8 mouse cellular contexts compared by ENCODE assay signal in genomic region chr3:105800156-105800674, GRCm38 (mm10). TPM values are rescaled to one million over a fixed set of nuclear protein-coding genes. Genes with fewer than 3 reads are reported as not detected.
A peak's percentile ranks its signal among the peaks of the same experiment; 100 is the strongest.
DNase-seq lines count a peak whose midpoint lies in the region; ATAC-seq and TF ChIP-seq lines count a peak whose summit lies in the region.

No protein-coding gene starts in this region.

- H3K36me3 ChIP-seq in kidney, embryonic 14.5 days (ENCODE audit: control insufficient read depth, insufficient read depth, low read length), result no peaks in the 10 kb centered on the region
- no peaks in the 10 kb centered on the region for H3K36me3 ChIP-seq in liver, embryonic 14.5 days (replicated peaks; ENCODE audit: control insufficient read depth, insufficient read depth, low read depth)
- no peaks in the 10 kb centered on the region for H3K36me3 ChIP-seq in testis, adult 2 months (ENCODE audit: control insufficient read depth, insufficient read depth, low read length)

- peak overlapping the region; percentile 80 for H3K27ac ChIP-seq in kidney, embryonic 14.5 days (ENCODE audit: low read depth, low read length)
- peak overlapping the region; percentile 90 for H3K27ac ChIP-seq in liver, embryonic 14.5 days
- peak overlapping the region; percentile 69 for H3K27ac ChIP-seq in testis, adult 2 months (ENCODE audit: control insufficient read depth, insufficient read depth, low read depth, low read length)

- peak overlapping the region; percentile 89 for H3K9ac ChIP-seq in kidney, embryonic 14.5 days (ENCODE audit: low read depth, low read length)
- H3K9ac ChIP-seq in liver, embryonic 14.5 days (replicated peaks), result peak overlapping the region; percentile 79

- peak; percentile 3; the same call in 1 of the 2 replicates for ATAC-seq in kidney, embryonic 14.5 days (ENCODE audit: low FRiP score, low TSS enrichment)
- 0 out of 2 replicates have a peak, but pooled peaks have one; percentile 5 for ATAC-seq in granulocyte monocyte progenitor cell, adult 5-6 weeks (replicated peaks; ENCODE audit: poor library complexity, severe bottlenecking)
- ATAC-seq in liver, embryonic 14.5 days (ENCODE audit: insufficient read depth), result no peak

- H3K4me3 ChIP-seq in kidney, embryonic 14.5 days (ENCODE audit: low read length), result peak overlapping the region; percentile 81
- H3K4me3 ChIP-seq in liver, embryonic 14.5 days (ENCODE audit: insufficient read depth in 1 of 2, low read depth in 2 of 2, low read length in 2 of 2), result peak overlapping the region; percentile 79 to 99
- H3K4me3 ChIP-seq in testis, adult 2 months (ENCODE audit: control insufficient read depth, low read depth, low read length), result peak overlapping the region; percentile 81

- H3K4me2 ChIP-seq in kidney, embryonic 14.5 days (replicated peaks; ENCODE audit: low read depth, low read length), result peak overlapping the region; percentile 82
- H3K4me2 ChIP-seq in liver, embryonic 14.5 days (ENCODE audit: low read depth), result peak overlapping the region; percentile 83

- no peak for TF ChIP-seq CTCF in liver, embryonic 14.5 days (IDR thresholded peaks at IDR 0.05; ENCODE audit: low read depth)
- no peak for TF ChIP-seq CTCF in testis, adult 2 months (IDR thresholded peaks at IDR 0.05; ENCODE audit: control insufficient read depth, insufficient read depth, insufficient replicate concordance, low read depth, low read length)

- peaks cover 24% of the 10 kb centered on the region; the same call in 1 of the 2 replicates for H3K4me1 ChIP-seq in kidney, embryonic 14.5 days (ENCODE audit: control insufficient read depth, insufficient read depth, low read length)
- peaks cover 50% of the 10 kb centered on the region in 2 experiments for H3K4me1 ChIP-seq in liver, embryonic 14.5 days (replicated peaks; ENCODE audit: control insufficient read depth in 2 of 2, insufficient read depth in 2 of 2, low read length in 1 of 2)
- H3K4me1 ChIP-seq in testis, adult 2 months (ENCODE audit: control insufficient read depth, insufficient read depth, low read length), result peaks cover 13% of the 10 kb centered on the region

- H3K27me3 ChIP-seq in kidney, embryonic 14.5 days (ENCODE audit: control insufficient read depth, insufficient read depth, low read length), result no peaks in the 10 kb centered on the region
- no peaks in the 10 kb centered on the region for H3K27me3 ChIP-seq in liver, embryonic 14.5 days (ENCODE audit: control insufficient read depth, insufficient read depth, low read length)
- H3K27me3 ChIP-seq in testis, adult 2 months (ENCODE audit: control insufficient read depth, insufficient read depth, low read length), result no peaks in the 10 kb centered on the region

- WGBS in kidney, embryonic 14.5 days, result under 1% methylated on average over 12 of the region's 12 CpGs
- WGBS in liver, embryonic 14.5 days (ENCODE audit: insufficient replicate concordance), result under 1% methylated on average over 12 of the region's 12 CpGs

- DNase-seq in kidney, adult 11 months, result no peak
- DNase-seq in MEL-GATA-1-ER (ENCODE audit: extremely low read depth, low read depth), result peak; percentile 50
- DNase-seq in liver, embryonic 14.5 days (ENCODE audit: low read depth in 3 of 3, low spot score in 3 of 3), result no peak
- DNase-seq in cerebellum, postnatal 4 days (ENCODE audit: low spot score in 2 of 2), result no peak
- no peak for DNase-seq in cerebellum, adult 8-10 months

- no peak for TF ChIP-seq EP300 in liver, embryonic 14.5 days (IDR thresholded peaks at IDR 0.05; ENCODE audit: low read depth)

- no peak for TF ChIP-seq POLR2A in testis, adult 2 months (IDR thresholded peaks at IDR 0.05; ENCODE audit: control insufficient read depth, low read depth, low read length)

- no peaks in the 10 kb centered on the region for H3K9me3 ChIP-seq in kidney, embryonic 14.5 days (ENCODE audit: control insufficient read depth, low read length)
- H3K9me3 ChIP-seq in liver, embryonic 14.5 days (ENCODE audit: control insufficient read depth, low read length), result no peaks in the 10 kb centered on the region

RNA-seq across cellular contexts. Expression of gene Rap1a, which starts 0.9 kb away (rescaled TPM):
- 89.0 and 141 TPM in 2 replicates for polyA plus RNA-seq in kidney, embryonic 14.5 days (2014; fragmentation: Nextera tagmentation; extraction: Ambion mirVana)
- total RNA-seq in granulocyte monocyte progenitor cell, adult 5-6 weeks (2014; fragmentation: Nextera tagmentation), result 93.1 and 98.0 TPM in 2 replicates
- 138 and 144 TPM in 2 replicates for total RNA-seq in granulocyte monocyte progenitor cell, adult 5-6 weeks (2017)
- 20.5 and 37.4 TPM in 2 replicates for polyA plus RNA-seq in liver, embryonic 14.5 days (2012; rRNA removed)
- 81.3 and 86.2 TPM in 2 replicates for polyA plus RNA-seq in liver, embryonic 14.5 days (2014; fragmentation: Nextera tagmentation; extraction: Ambion mirVana)
- polyA plus RNA-seq in testis, adult 2 months (2012; rRNA removed), result 4.7 and 6.9 TPM in 2 replicates
